Mouse (Mus musculus) heart, postnatal 0 days (tissue): ENCODE data around the gene Adm.
"Not testable (repeated sequence)": the region's sequence is repeated elsewhere in the genome, so short reads cannot be mapped to it uniquely, and the experiment has no call there.

Experiments
- CTCF ChIP-seq: IDR thresholded peaks from 2 replicates; pipeline ENCODE4 v1.5.1; 2016; ENCODE audit warnings: antibody characterized with exemption, control low read depth, low read depth
- EP300 ChIP-seq: IDR thresholded peaks from 2 replicates; pipeline ENCODE4 v1.6.1; 2016; ENCODE audit warnings: antibody characterized with exemption, low read depth

GRCm38 (mm10) chr7:110639958-110640357 lies 12.5 kb downstream of the Adm start:
- TF ChIP-seq EP300, CTCF: not testable (repeated sequence)
